Mouse (Mus musculus): ENCODE results near the gene Copz2.

GRCm38 (mm10) chr11:96834127-96834526 lies 15.5 kb upstream of the Copz2 start:
- TF ChIP-seq CTCF (IDR thresholded peaks at IDR 0.05; ENCODE audit: low read depth) (no peak), EP300 (IDR thresholded peaks at IDR 0.05; ENCODE audit: low read depth) (no peak)
